Mouse (Mus musculus): ENCODE data around the gene Gapdh.

DNA sequence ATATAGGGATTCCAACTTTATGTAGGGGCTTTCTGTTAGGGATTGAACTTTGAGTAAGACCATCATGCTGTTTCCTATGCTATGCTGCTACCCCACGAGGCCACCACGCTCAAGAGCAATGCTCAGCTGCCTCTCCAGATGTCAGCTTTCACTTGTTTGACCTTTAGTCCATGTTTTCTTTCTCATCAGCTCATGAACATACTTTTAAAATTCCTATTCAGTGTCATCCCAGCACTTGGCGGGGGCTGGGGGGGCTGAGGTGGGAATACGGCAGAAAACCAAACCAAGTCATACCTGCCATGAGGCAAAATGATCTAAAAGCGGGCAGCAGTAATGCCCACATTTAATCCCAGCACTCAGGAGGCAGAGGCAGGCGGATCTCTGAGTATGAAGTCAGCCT lies 46.9 kb upstream of the Gapdh start:
- TF ChIP-seq CTCF (IDR thresholded peaks at IDR 0.05; ENCODE audit: low read depth) (no peak), EP300 (optimal IDR thresholded peaks at IDR 0.05) (no peak)

Data from stomach, postnatal 0 days (tissue).